Comparison of ENCODE assay signal across 8 mouse cellular contexts in genomic region chr2:139677809-139678274, GRCm38 (mm10). TPM values are rescaled to one million over a fixed set of nuclear protein-coding genes. Genes with fewer than 3 reads are reported as not detected.
DNase-seq lines count a peak whose midpoint lies in the region; ATAC-seq and TF ChIP-seq lines count a peak whose summit lies in the region.

Ism1 (plus strand) TSS chr2:139678178.

- peak; percentile 58 for DNase-seq in brain, embryonic 14.5 days (ENCODE audit: low read depth)
- DNase-seq in kidney, postnatal 0 days (ENCODE audit: low spot score), result peak; percentile 45
- peak; percentile 5 for DNase-seq in ovary, adult 18-20 months (ENCODE audit: low spot score)
- peak; percentile 57 for DNase-seq in yolk sac, embryonic 10.5 days (ENCODE audit: low spot score)

- peak; percentile 76 for ATAC-seq in forebrain, embryonic 12.5 days (ENCODE audit: low FRiP score)
- ATAC-seq in heart, embryonic 13.5 days (ENCODE audit: extremely low read depth, insufficient number of reproducible peaks, low FRiP score, low TSS enrichment), result peak; percentile 53; the same call in 1 of the 2 replicates
- ATAC-seq in kidney, postnatal 0 days (replicated peaks; ENCODE audit: low FRiP score, low read depth), result peak; percentile 70
- ATAC-seq in liver, embryonic 16.5 days (ENCODE audit: low read depth), result 0 out of 2 replicates have a peak, but pooled peaks have one; percentile 13

- peaks cover 61% of the 10 kb centered on the region for H3K27me3 ChIP-seq in E14TG2a.4 (ENCODE audit: insufficient read depth, low read length)
- peaks cover 48% of the 10 kb centered on the region for H3K27me3 ChIP-seq in forebrain, embryonic 12.5 days
- peaks cover 30% of the 10 kb centered on the region for H3K27me3 ChIP-seq in heart, embryonic 13.5 days (replicated peaks)
- no peaks in the 10 kb centered on the region for H3K27me3 ChIP-seq in kidney, postnatal 0 days (ENCODE audit: insufficient read depth, low read length)
- peaks cover 47% of the 10 kb centered on the region for H3K27me3 ChIP-seq in liver, embryonic 16.5 days (ENCODE audit: control insufficient read depth, insufficient read depth, low read depth, low read length)

- peak within 1 kb of the TSS; percentile 91 for H3K4me3 ChIP-seq in E14TG2a.4 (replicated peaks; ENCODE audit: low read length)
- peak within 1 kb of the TSS; percentile 66 for H3K4me3 ChIP-seq in forebrain, embryonic 12.5 days (replicated peaks)
- peak within 1 kb of the TSS; percentile 93 for H3K4me3 ChIP-seq in heart, embryonic 13.5 days
- H3K4me3 ChIP-seq in kidney, postnatal 0 days (replicated peaks; ENCODE audit: low read depth, low read length), result peak within 1 kb of the TSS; percentile 89
- H3K4me3 ChIP-seq in liver, embryonic 16.5 days (ENCODE audit: low read depth, low read length), result peak within 1 kb of the TSS; percentile 60

- H3K9ac ChIP-seq in forebrain, embryonic 12.5 days, result peak within 1 kb of the TSS; percentile 78
- peak within 1 kb of the TSS; percentile 90 for H3K9ac ChIP-seq in heart, embryonic 13.5 days
- H3K9ac ChIP-seq in kidney, postnatal 0 days (ENCODE audit: low read depth, low read length), result peak within 1 kb of the TSS; percentile 74
- H3K9ac ChIP-seq in liver, embryonic 16.5 days (ENCODE audit: low read depth, low read length), result no peak within 1 kb of the TSS

- H3K36me3 ChIP-seq in E14TG2a.4 (ENCODE audit: insufficient read depth, low read length), result no peaks in the 10 kb centered on the region
- H3K36me3 ChIP-seq in forebrain, embryonic 12.5 days (replicated peaks), result no peaks in the 10 kb centered on the region
- H3K36me3 ChIP-seq in heart, embryonic 13.5 days, result no peaks in the 10 kb centered on the region
- no peaks in the 10 kb centered on the region for H3K36me3 ChIP-seq in kidney, postnatal 0 days (ENCODE audit: insufficient read depth, low read length)
- no peaks in the 10 kb centered on the region for H3K36me3 ChIP-seq in liver, embryonic 16.5 days (ENCODE audit: control insufficient read depth, insufficient read depth)

- no peak for TF ChIP-seq CTCF in E14TG2a.4 (conservative IDR thresholded peaks at IDR 0.05; ENCODE audit: low read length)
- TF ChIP-seq CTCF in brain, embryonic 14.5 days (IDR thresholded peaks at IDR 0.05; ENCODE audit: borderline replicate concordance, extremely low read depth, insufficient read depth, insufficient read length), result no peak
- TF ChIP-seq CTCF in kidney, postnatal 0 days (IDR thresholded peaks at IDR 0.05; ENCODE audit: low read depth), result no peak

- peak within 1 kb of the TSS; percentile 70 for H3K27ac ChIP-seq in forebrain, embryonic 12.5 days
- peak within 1 kb of the TSS; percentile 66 for H3K27ac ChIP-seq in heart, embryonic 13.5 days (replicated peaks)
- H3K27ac ChIP-seq in kidney, postnatal 0 days, result peak within 1 kb of the TSS; percentile 81
- no peak within 1 kb of the TSS for H3K27ac ChIP-seq in liver, embryonic 16.5 days (ENCODE audit: low read length)

- under 1% methylated on average over 29 of the region's 39 CpGs for WGBS in forebrain, embryonic 12.5 days
- under 1% methylated on average over 24 of the region's 39 CpGs for WGBS in heart, embryonic 13.5 days
- 1% methylated on average over 27 of the region's 39 CpGs for WGBS in kidney, postnatal 0 days
- WGBS in liver, embryonic 16.5 days (ENCODE audit: insufficient replicate concordance), result under 1% methylated on average over 29 of the region's 39 CpGs

- peaks cover 15% of the 10 kb centered on the region for H3K4me1 ChIP-seq in E14TG2a.4 (replicated peaks; ENCODE audit: low read depth, low read length)
- peaks cover 21% of the 10 kb centered on the region for H3K4me1 ChIP-seq in forebrain, embryonic 12.5 days
- peaks cover 15% of the 10 kb centered on the region for H3K4me1 ChIP-seq in heart, embryonic 13.5 days
- peaks cover 3% of the 10 kb centered on the region; the same call in 1 of the 2 replicates for H3K4me1 ChIP-seq in kidney, postnatal 0 days (replicated peaks; ENCODE audit: insufficient read depth, low read length)
- H3K4me1 ChIP-seq in liver, embryonic 16.5 days (ENCODE audit: control insufficient read depth, low read depth, low read length), result no peaks in the 10 kb centered on the region

- no peaks in the 10 kb centered on the region for H3K9me3 ChIP-seq in E14TG2a.4 (ENCODE audit: low read length)
- no peaks in the 10 kb centered on the region for H3K9me3 ChIP-seq in forebrain, embryonic 12.5 days
- H3K9me3 ChIP-seq in heart, embryonic 13.5 days, result no peaks in the 10 kb centered on the region
- H3K9me3 ChIP-seq in kidney, postnatal 0 days (replicated peaks; ENCODE audit: low read length), result no peaks in the 10 kb centered on the region
- H3K9me3 ChIP-seq in liver, embryonic 16.5 days (replicated peaks; ENCODE audit: control insufficient read depth, low read length), result no peaks in the 10 kb centered on the region

- peak within 1 kb of the TSS; percentile 100 for H3K4me2 ChIP-seq in forebrain, embryonic 12.5 days
- peak within 1 kb of the TSS; percentile 100 for H3K4me2 ChIP-seq in heart, embryonic 13.5 days
- H3K4me2 ChIP-seq in kidney, postnatal 0 days (ENCODE audit: low read length), result peak within 1 kb of the TSS; percentile 99
- peak within 1 kb of the TSS; percentile 77 for H3K4me2 ChIP-seq in liver, embryonic 16.5 days (ENCODE audit: low read depth, low read length)

- TF ChIP-seq POLR2A in brain, embryonic 14.5 days (IDR thresholded peaks at IDR 0.05; ENCODE audit: borderline replicate concordance, extremely low read depth, insufficient read depth, insufficient read length, poor library complexity, severe bottlenecking), result no peak

RNA-seq across cellular contexts. Expression of gene Ism1, which starts in this region (rescaled TPM):
- polyA plus RNA-seq in brain, embryonic 14.5 days (2012; rRNA removed), result 0.91 and 1.2 TPM in 2 replicates
- polyA plus RNA-seq in forebrain, embryonic 12.5 days (2016; fragmentation: Nextera tagmentation; extraction: Ambion mirVana), result 0.18 and 0.28 TPM in 2 replicates
- 0.51 and 0.86 TPM in 2 replicates for polyA plus RNA-seq in heart, embryonic 13.5 days (2015; fragmentation: Nextera tagmentation; extraction: Ambion mirVana)
- polyA plus RNA-seq in kidney, postnatal 0 days (2015; fragmentation: Nextera tagmentation; extraction: Ambion mirVana), result 3.3 and 3.4 TPM in 2 replicates
- polyA plus RNA-seq in liver, embryonic 16.5 days (2015; fragmentation: Nextera tagmentation; extraction: Ambion mirVana), result not detected in 2 replicates

Comparison
In these comparisons a context has a peak if more than half of its experiments do, and no peak if none do; other contexts are left out.
1. Peak in ATAC-seq, H3K4me3 ChIP-seq, H3K27ac ChIP-seq, H3K9ac ChIP-seq and H3K4me2 ChIP-seq in forebrain, embryonic 12.5 days; RNA of the gene not detected or under 1 TPM.
2. Peak in ATAC-seq, H3K4me3 ChIP-seq, H3K27ac ChIP-seq, H3K9ac ChIP-seq and H3K4me2 ChIP-seq in heart, embryonic 13.5 days; RNA of the gene not detected or under 1 TPM.
3. Peak in ATAC-seq, H3K4me3 ChIP-seq and H3K4me2 ChIP-seq in liver, embryonic 16.5 days; RNA of the gene not detected or under 1 TPM.
4. DNase-seq: peak in every context shown above with its lines; median percentile 58 in brain, embryonic 14.5 days; 57 in yolk sac, embryonic 10.5 days; 45 in kidney, postnatal 0 days; 5 in ovary, adult 18-20 months.
5. ATAC-seq: peak in every context shown above with its lines; median percentile 76 in forebrain, embryonic 12.5 days; 70 in kidney, postnatal 0 days; 53 in heart, embryonic 13.5 days; 13 in liver, embryonic 16.5 days.